Mouse (Mus musculus): ENCODE measurements around the gene Gm13288. TPM values are rescaled to one million over a fixed set of nuclear protein-coding genes. Genes with fewer than 3 reads are reported as not detected.
"Not testable (repeated sequence)": the region's sequence is repeated elsewhere in the genome, so short reads cannot be mapped to it uniquely, and the experiment has no call there.

Gm13288 gene
- polyA plus RNA-seq, 1 experiment from 2014 or later, result not detected

- H3K4me3 ChIP-seq (ENCODE audit: low read depth, low read length); H3K4me1 ChIP-seq (replicated peaks; ENCODE audit: control insufficient read depth, insufficient read depth); H3K27ac ChIP-seq (replicated peaks); ATAC-seq (ENCODE audit: low FRiP score, low TSS enrichment); H3K9ac ChIP-seq (ENCODE audit: low read length); H3K27me3 ChIP-seq (ENCODE audit: control insufficient read depth, insufficient read depth, low read length); H3K9me3 ChIP-seq (ENCODE audit: control insufficient read depth, low read length); DNase-seq (ENCODE audit: low spot score); H3K36me3 ChIP-seq (ENCODE audit: control insufficient read depth, insufficient read depth, low read length); H3K4me2 ChIP-seq (replicated peaks; ENCODE audit: low read depth): not testable (repeated sequence)
- TF ChIP-seq CTCF (IDR thresholded peaks at IDR 0.05; ENCODE audit: low read depth), result peak; percentile 46
- WGBS, result 3% methylated on average over 6 of the region's 34 CpGs
Observed at GRCm38 (mm10) chr4:88805761-88806160, 430 bp downstream of the Gm13288 start.

GRCm38 (mm10) chr4:88815928-88816327 lies 10.6 kb downstream of the Gm13288 start, which contains the start of gene Ifna7:
TSS of gene Ifna7 (plus strand) at chr4:88816228.
- TF ChIP-seq CTCF (IDR thresholded peaks at IDR 0.05; ENCODE audit: low read depth), result no peak
- TF ChIP-seq EP300 (optimal IDR thresholded peaks at IDR 0.05), result no peak
- DNase-seq (ENCODE audit: low spot score) (no peak), ATAC-seq (ENCODE audit: low FRiP score, low TSS enrichment) (no peak)
- Histone ChIP-seq H3K9ac (ENCODE audit: low read length) (no peak within 1 kb of the TSS), H3K4me3 (ENCODE audit: low read depth, low read length) (no peak within 1 kb of the TSS), H3K36me3 (ENCODE audit: control insufficient read depth, insufficient read depth, low read length) (no peaks in the 10 kb centered on the region), H3K27me3 (ENCODE audit: control insufficient read depth, insufficient read depth, low read length) (no peaks in the 10 kb centered on the region), H3K27ac (replicated peaks) (no peak within 1 kb of the TSS), H3K4me2 (replicated peaks; ENCODE audit: low read depth) (no peak within 1 kb of the TSS), H3K9me3 (ENCODE audit: control insufficient read depth, low read length) (no peaks in the 10 kb centered on the region), H3K4me1 (replicated peaks; ENCODE audit: control insufficient read depth, insufficient read depth) (no peaks in the 10 kb centered on the region)
- WGBS, result 54% methylated on average over 3 of the region's 3 CpGs

- H3K4me2 ChIP-seq (replicated peaks; ENCODE audit: low read depth), result no peak within 1 kb of the TSS
- H3K27ac ChIP-seq (replicated peaks), result no peak within 1 kb of the TSS
- no peaks in the 10 kb centered on the region for H3K36me3 ChIP-seq (ENCODE audit: control insufficient read depth, insufficient read depth, low read length)
- no peaks in the 10 kb centered on the region for H3K9me3 ChIP-seq (ENCODE audit: control insufficient read depth, low read length)
- ATAC-seq (ENCODE audit: low FRiP score, low TSS enrichment) (no peak), DNase-seq (ENCODE audit: low spot score) (no peak)
- H3K4me3 ChIP-seq (ENCODE audit: low read depth, low read length), result no peak within 1 kb of the TSS
- no peaks in the 10 kb centered on the region for H3K27me3 ChIP-seq (ENCODE audit: control insufficient read depth, insufficient read depth, low read length)
- TF ChIP-seq CTCF (IDR thresholded peaks at IDR 0.05; ENCODE audit: low read depth), result no peak
- no peak for TF ChIP-seq EP300 (optimal IDR thresholded peaks at IDR 0.05)
- no peak within 1 kb of the TSS for H3K9ac ChIP-seq (ENCODE audit: low read length)
- 100% methylated on average over 1 of the region's 1 CpGs for WGBS
- no peaks in the 10 kb centered on the region for H3K4me1 ChIP-seq (replicated peaks; ENCODE audit: control insufficient read depth, insufficient read depth)
Observed at GRCm38 (mm10) chr4:88819659-88820058, 14.3 kb downstream of the Gm13288 start, which contains the start of gene Ifna11. TSS of gene Ifna11 (plus strand) at chr4:88819959.

GRCm38 (mm10) chr4:88822995-88823394 lies 17.7 kb downstream of the Gm13288 start:
- Histone ChIP-seq H3K9ac (ENCODE audit: low read length) (no peak overlapping the region), H3K4me2 (replicated peaks; ENCODE audit: low read depth) (no peak overlapping the region), H3K36me3 (ENCODE audit: control insufficient read depth, insufficient read depth, low read length) (no peaks in the 10 kb centered on the region), H3K4me3 (ENCODE audit: low read depth, low read length) (no peak overlapping the region), H3K9me3 (ENCODE audit: control insufficient read depth, low read length) (no peaks in the 10 kb centered on the region), H3K27ac (replicated peaks) (no peak overlapping the region), H3K4me1 (replicated peaks; ENCODE audit: control insufficient read depth, insufficient read depth) (no peaks in the 10 kb centered on the region), H3K27me3 (ENCODE audit: control insufficient read depth, insufficient read depth, low read length) (no peaks in the 10 kb centered on the region)
- no peak for TF ChIP-seq EP300 (optimal IDR thresholded peaks at IDR 0.05)
- peak; percentile 71 for TF ChIP-seq CTCF (IDR thresholded peaks at IDR 0.05; ENCODE audit: low read depth)
- ATAC-seq (ENCODE audit: low FRiP score, low TSS enrichment) (no peak), DNase-seq (ENCODE audit: low spot score) (no peak)
- WGBS, result 21% methylated on average over 4 of the region's 4 CpGs

- not testable (repeated sequence) for H3K9me3 ChIP-seq (ENCODE audit: control insufficient read depth, low read length); H3K9ac ChIP-seq (ENCODE audit: low read length); H3K27ac ChIP-seq (replicated peaks); H3K27me3 ChIP-seq (ENCODE audit: control insufficient read depth, insufficient read depth, low read length); H3K4me1 ChIP-seq (replicated peaks; ENCODE audit: control insufficient read depth, insufficient read depth); H3K36me3 ChIP-seq (ENCODE audit: control insufficient read depth, insufficient read depth, low read length); ATAC-seq (ENCODE audit: low FRiP score, low TSS enrichment); H3K4me2 ChIP-seq (replicated peaks; ENCODE audit: low read depth); DNase-seq (ENCODE audit: low spot score); H3K4me3 ChIP-seq (ENCODE audit: low read depth, low read length)
Observed at GRCm38 (mm10) chr4:88827116-88827515, 21.8 kb downstream of the Gm13288 start, which contains the start of gene Ifna6. TSS of gene Ifna6 (plus strand) at chr4:88827416.

- no peaks in the 10 kb centered on the region for H3K36me3 ChIP-seq (ENCODE audit: control insufficient read depth, insufficient read depth, low read length)
- DNase-seq (ENCODE audit: low spot score), result peak; percentile 31
- H3K4me1 ChIP-seq (replicated peaks; ENCODE audit: control insufficient read depth, insufficient read depth), result no peaks in the 10 kb centered on the region
- no peaks in the 10 kb centered on the region for H3K27me3 ChIP-seq (ENCODE audit: control insufficient read depth, insufficient read depth, low read length)
- no peak for ATAC-seq (ENCODE audit: low FRiP score, low TSS enrichment)
- H3K9ac ChIP-seq (ENCODE audit: low read length), result no peak overlapping the region
- WGBS, result 32% methylated on average over 4 of the region's 4 CpGs
- H3K4me2 ChIP-seq (replicated peaks; ENCODE audit: low read depth), result no peak overlapping the region
- H3K27ac ChIP-seq (replicated peaks), result no peak overlapping the region
- no peak overlapping the region for H3K4me3 ChIP-seq (ENCODE audit: low read depth, low read length)
- TF ChIP-seq CTCF (IDR thresholded peaks at IDR 0.05; ENCODE audit: low read depth) (peak; percentile 66), EP300 (optimal IDR thresholded peaks at IDR 0.05) (no peak)
- H3K9me3 ChIP-seq (ENCODE audit: control insufficient read depth, low read length), result no peaks in the 10 kb centered on the region
Observed at GRCm38 (mm10) chr4:88830523-88830922, 25.2 kb downstream of the Gm13288 start.

- H3K27ac ChIP-seq (replicated peaks); ATAC-seq (ENCODE audit: low FRiP score, low TSS enrichment); H3K9ac ChIP-seq (ENCODE audit: low read length); DNase-seq (ENCODE audit: low spot score); H3K4me3 ChIP-seq (ENCODE audit: low read depth, low read length); H3K4me1 ChIP-seq (replicated peaks; ENCODE audit: control insufficient read depth, insufficient read depth); H3K36me3 ChIP-seq (ENCODE audit: control insufficient read depth, insufficient read depth, low read length); H3K27me3 ChIP-seq (ENCODE audit: control insufficient read depth, insufficient read depth, low read length); H3K4me2 ChIP-seq (replicated peaks; ENCODE audit: low read depth); H3K9me3 ChIP-seq (ENCODE audit: control insufficient read depth, low read length): not testable (repeated sequence)
- WGBS, result 64% methylated on average over 1 of the region's 1 CpGs
Observed at GRCm38 (mm10) chr4:88835225-88835624, 29.9 kb downstream of the Gm13288 start, which contains the start of gene Ifna5. TSS of gene Ifna5 (plus strand) at chr4:88835525.

Measured in stomach, postnatal 0 days (tissue).